Mouse (Mus musculus) heart, embryonic 14.5 days (tissue): ENCODE measurements around the gene Plekha6. TPM values are rescaled to one million over a fixed set of nuclear protein-coding genes. Genes with fewer than 3 reads are reported as not detected.

Experiments
- ATAC-seq: fragments of 200-750 bp; cut with Nextera tagmentation; 2 replicates; pipeline ENCODE4 v1.8.0; 2017; ENCODE audit warnings: low read depth, moderate TSS enrichment; ENCODE audit not compliant: insufficient number of reproducible peaks, insufficient read depth, low FRiP score
- H3K27ac ChIP-seq, 2 experiments: fragments of 200-500 bp in 1 of 2; fragments of 300-500 bp in 1 of 2; sonication (generic) in 1 of 2; replicated peaks in 1 of 2; 2 replicates each; pipeline ENCODE4 v1.5.1; 2012 to 2014; ENCODE audit warnings: low read depth in 2 of 2, low read length in 2 of 2, control low read depth in 1 of 2, mild to moderate bottlenecking in 1 of 2, mixed read lengths in 1 of 2; ENCODE audit not compliant: control insufficient read depth in 1 of 2, insufficient read depth in 1 of 2
- H3K27me3 ChIP-seq: fragments of 300-500 bp; sonication (generic); 2 replicates; pipeline ENCODE4 v1.6.1; 2014; ENCODE audit warnings: mild to moderate bottlenecking, low read length, control low read depth; ENCODE audit not compliant: control insufficient read depth, insufficient read depth
- H3K36me3 ChIP-seq: fragments of 300-500 bp; sonication (generic); 2 replicates; pipeline ENCODE4 v1.6.1; 2014; ENCODE audit warnings: mild to moderate bottlenecking, control low read depth, low read length, mixed read lengths; ENCODE audit not compliant: control insufficient read depth, insufficient read depth
- H3K4me1 ChIP-seq, 2 experiments: fragments of 200-500 bp in 1 of 2; fragments of 300-500 bp in 1 of 2; sonication (generic) in 1 of 2; 2 replicates each; pipeline ENCODE4 v1.6.1; 2012 to 2014; ENCODE audit warnings: low read length in 2 of 2, control low read depth in 1 of 2, mixed read lengths in 1 of 2; ENCODE audit not compliant: control insufficient read depth in 2 of 2, insufficient read depth in 2 of 2
- H3K4me2 ChIP-seq: fragments of 300-500 bp; sonication (generic); 2 replicates; pipeline ENCODE4 v1.6.1; 2014; ENCODE audit warnings: mild to moderate bottlenecking, low read length
- H3K4me3 ChIP-seq, 2 experiments: fragments of 200-500 bp in 1 of 2; fragments of 300-500 bp in 1 of 2; sonication (generic) in 1 of 2; 2 replicates each; pipeline ENCODE4 v1.5.1; 2012 to 2014; ENCODE audit warnings: low read length in 2 of 2, mild to moderate bottlenecking in 2 of 2, control low read depth in 1 of 2, low read depth in 1 of 2, moderate library complexity in 1 of 2; ENCODE audit not compliant: control insufficient read depth in 1 of 2, insufficient read depth in 1 of 2
- H3K9ac ChIP-seq: fragments of 300-500 bp; sonication (generic); 2 replicates; pipeline ENCODE4 v1.6.1; 2014; ENCODE audit warnings: mild to moderate bottlenecking, low read length
- H3K9me3 ChIP-seq: fragments of 300-500 bp; sonication (generic); 2 replicates; pipeline ENCODE4 v1.6.1; 2016; ENCODE audit warnings: low read length, control low read depth; ENCODE audit not compliant: control insufficient read depth
- WGBS: fragments of 180-500 bp; shearing (Covaris S2); extraction: QIAGEN DNeasy Blood & Tissue Kit; methylation state at CpG from one replicate; pipeline ENCODE4 v1.1.7; 2014; 5-methylcytosine and 5-hydroxymethylcytosine counted together
- polyA plus RNA-seq: library from polyadenylated mRNA; unstranded; fragments of >200 nt; fragmentation: Nextera tagmentation; extraction: Ambion mirVana; gene quantifications from 2 replicates; pipeline ENCODE4 v1.2.1, GENCODE M21; 2014

The Plekha6 gene
- polyA plus RNA-seq, 1 experiment from 2014 or later = 12.4 TPM

GRCm38 (mm10) chr1:133209901-133210516, 46.0 kb downstream of the Plekha6 start:
- H3K27me3 ChIP-seq = no peaks in the 10 kb centered on the region
- peaks cover 25 to 26% of the 10 kb centered on the region in 2 experiments for H3K4me1 ChIP-seq
- peak; percentile 63 for ATAC-seq
- no peak overlapping the region for H3K4me3 ChIP-seq
- H3K9me3 ChIP-seq = no peaks in the 10 kb centered on the region
- peak overlapping the region; percentile 2 to 35; a peak in 1 of 4 replicates for H3K27ac ChIP-seq
- no peak overlapping the region for H3K4me2 ChIP-seq
- no peaks in the 10 kb centered on the region for H3K36me3 ChIP-seq
- H3K9ac ChIP-seq = no peak overlapping the region
- 38% methylated on average over 17 of the region's 17 CpGs for WGBS

- 65% methylated on average over 7 of the region's 7 CpGs for WGBS
These were observed 46.8 kb downstream of the Plekha6 start for GRCm38 (mm10) chr1:133210766-133211165.

DNA sequence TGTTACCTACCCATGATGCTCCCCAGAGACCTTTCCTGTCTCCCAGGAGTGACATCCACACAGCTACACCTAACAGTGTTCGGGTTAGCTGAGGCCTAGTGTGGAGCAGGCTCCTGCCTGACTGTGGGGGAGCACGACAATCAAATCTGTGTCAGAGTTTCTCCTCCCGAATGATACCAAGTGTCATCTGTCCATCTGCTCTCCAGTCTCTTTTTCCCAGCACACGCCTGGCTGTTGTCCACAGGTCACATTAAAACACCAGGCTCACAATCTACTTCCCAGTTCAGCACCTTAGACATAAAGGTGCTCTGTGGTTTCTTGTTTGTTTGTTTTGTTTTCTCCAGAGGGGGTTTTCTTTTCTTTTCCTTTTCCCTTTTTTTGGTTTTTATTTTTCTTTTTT, 48.3 kb downstream of the Plekha6 start:
- Histone ChIP-seq H3K36me3 (no peaks in the 10 kb centered on the region), H3K9ac (no peak overlapping the region), H3K9me3 (no peaks in the 10 kb centered on the region), H3K27me3 (no peaks in the 10 kb centered on the region), H3K4me2 (no peak overlapping the region), H3K4me3 (no peak overlapping the region), H3K27ac (no peak overlapping the region), H3K4me1 (peaks cover 37 to 38% of the 10 kb centered on the region in 2 experiments)
- no peak for ATAC-seq
- 73% methylated on average over 4 of the region's 4 CpGs for WGBS

More at GRCm38 (mm10) chr1:133210766-133211165, 46.8 kb downstream of the Plekha6 start:
- peak overlapping the region in 1 of 2 experiments; percentile 35; a peak in 1 of 4 replicates for H3K27ac ChIP-seq
- no peaks in the 10 kb centered on the region for H3K36me3 ChIP-seq
- H3K27me3 ChIP-seq = no peaks in the 10 kb centered on the region
- H3K9me3 ChIP-seq = no peaks in the 10 kb centered on the region
- H3K4me2 ChIP-seq = no peak overlapping the region
- no peak overlapping the region for H3K9ac ChIP-seq
- no peak for ATAC-seq
- H3K4me1 ChIP-seq = peaks cover 30 to 31% of the 10 kb centered on the region in 2 experiments
- no peak overlapping the region for H3K4me3 ChIP-seq

GRCm38 (mm10) chr1:133213098-133213497, 49.1 kb downstream of the Plekha6 start:
- Histone ChIP-seq H3K27me3 (no peaks in the 10 kb centered on the region), H3K9me3 (no peaks in the 10 kb centered on the region), H3K4me3 (no peak overlapping the region), H3K36me3 (no peaks in the 10 kb centered on the region), H3K27ac (no peak overlapping the region), H3K9ac (no peak overlapping the region), H3K4me1 (peaks cover 37 to 38% of the 10 kb centered on the region in 2 experiments), H3K4me2 (no peak overlapping the region)
- no peak for ATAC-seq
- WGBS = 69% methylated on average over 7 of the region's 7 CpGs

DNA sequence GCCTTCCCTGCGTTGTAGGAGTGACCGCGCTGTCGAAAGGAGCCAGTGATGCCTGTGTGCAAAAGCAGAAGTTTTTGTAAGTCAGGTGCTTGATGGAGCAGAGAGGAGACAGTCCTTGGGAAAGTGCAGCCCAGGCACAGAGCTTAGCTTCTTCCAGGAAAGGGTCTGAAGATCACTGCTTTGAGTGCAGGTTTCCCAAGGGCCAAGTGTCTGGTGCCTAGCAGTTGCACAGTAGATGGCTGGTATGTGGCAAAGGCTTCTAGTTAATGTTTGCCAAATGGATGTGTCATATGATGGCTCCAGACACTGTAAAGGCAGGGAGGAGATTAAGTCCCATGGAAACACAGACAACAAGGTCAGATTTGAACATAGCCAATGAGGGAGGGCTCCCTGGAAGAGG, 49.9 kb downstream of the Plekha6 start:
- H3K4me2 ChIP-seq = no peak overlapping the region
- ATAC-seq = no peak
- no peaks in the 10 kb centered on the region for H3K36me3 ChIP-seq
- H3K27me3 ChIP-seq = no peaks in the 10 kb centered on the region
- no peaks in the 10 kb centered on the region for H3K9me3 ChIP-seq
- H3K4me3 ChIP-seq = no peak overlapping the region
- WGBS = 91% methylated on average over 4 of the region's 4 CpGs
- H3K4me1 ChIP-seq = peaks cover 37 to 38% of the 10 kb centered on the region in 2 experiments
- H3K9ac ChIP-seq = no peak overlapping the region
- H3K27ac ChIP-seq = no peak overlapping the region

GRCm38 (mm10) chr1:133214672-133215359, 50.8 kb downstream of the Plekha6 start:
- no peak for ATAC-seq
- Histone ChIP-seq H3K9ac (no peak overlapping the region), H3K4me3 (no peak overlapping the region), H3K9me3 (no peaks in the 10 kb centered on the region), H3K4me1 (peaks cover 29 to 31% of the 10 kb centered on the region in 2 experiments), H3K27me3 (no peaks in the 10 kb centered on the region), H3K36me3 (no peaks in the 10 kb centered on the region), H3K27ac (no peak overlapping the region), H3K4me2 (no peak overlapping the region)
- 42% methylated on average over 7 of the region's 7 CpGs for WGBS

GRCm38 (mm10) chr1:133215360-133215700, 51.3 kb downstream of the Plekha6 start:
- no peak overlapping the region for H3K27ac ChIP-seq
- no peaks in the 10 kb centered on the region for H3K27me3 ChIP-seq
- peaks cover 24 to 26% of the 10 kb centered on the region in 2 experiments for H3K4me1 ChIP-seq
- no peak overlapping the region for H3K4me2 ChIP-seq
- WGBS = 92% methylated on average over 3 of the region's 3 CpGs
- no peak overlapping the region for H3K4me3 ChIP-seq
- no peaks in the 10 kb centered on the region for H3K36me3 ChIP-seq
- no peak overlapping the region for H3K9ac ChIP-seq
- ATAC-seq = no peak
- H3K9me3 ChIP-seq = no peaks in the 10 kb centered on the region
